Mouse (Mus musculus) neural tube, embryonic 15.5 days (tissue): ENCODE measurements around the gene Shmt2. TPM values are rescaled to one million over a fixed set of nuclear protein-coding genes. Genes with fewer than 3 reads are reported as not detected.
A peak's percentile ranks its signal among the peaks of the same experiment; 100 is the strongest.

Experiments
- ATAC-seq: fragments of 200-750 bp; cut with Nextera tagmentation; 2 replicates; pipeline ENCODE4 v1.8.0; 2017; ENCODE audit warnings: mild to moderate bottlenecking, moderate TSS enrichment, moderate library complexity; ENCODE audit not compliant: low FRiP score
- H3K27ac ChIP-seq: fragments of 300-500 bp; sonication (generic); replicated peaks from 2 replicates; pipeline ENCODE4 v1.5.1; 2015; ENCODE audit warnings: mild to moderate bottlenecking, inconsistent platforms
- H3K27me3 ChIP-seq: fragments of 300-500 bp; sonication (generic); replicated peaks from 2 replicates; pipeline ENCODE4 v1.6.1; 2015; ENCODE audit warnings: inconsistent platforms
- H3K36me3 ChIP-seq: fragments of 300-500 bp; sonication (generic); 2 replicates; pipeline ENCODE4 v1.6.1; 2015; ENCODE audit warnings: inconsistent platforms
- H3K4me1 ChIP-seq: fragments of 300-500 bp; sonication (generic); 2 replicates; pipeline ENCODE4 v1.6.1; 2015; ENCODE audit warnings: inconsistent platforms
- H3K4me2 ChIP-seq: fragments of 300-500 bp; sonication (generic); 2 replicates; pipeline ENCODE4 v1.6.1; 2015; ENCODE audit warnings: inconsistent platforms, mild to moderate bottlenecking, moderate library complexity
- H3K4me3 ChIP-seq: fragments of 300-500 bp; sonication (generic); replicated peaks from 2 replicates; pipeline ENCODE4 v1.5.1; 2015; ENCODE audit warnings: mild to moderate bottlenecking, inconsistent platforms
- H3K9ac ChIP-seq: fragments of 300-500 bp; sonication (generic); replicated peaks from 2 replicates; pipeline ENCODE4 v1.6.1; 2015; ENCODE audit warnings: mild to moderate bottlenecking, inconsistent platforms
- H3K9me3 ChIP-seq: fragments of 300-500 bp; sonication (generic); replicated peaks from 2 replicates; pipeline ENCODE4 v1.6.1; 2016; ENCODE audit warnings: inconsistent platforms
- WGBS: fragments of 180-500 bp; shearing (Covaris S2); methylation state at CpG from one replicate; pipeline ENCODE4 v1.1.7; 2015; ENCODE audit warnings: mixed read lengths; 5-methylcytosine and 5-hydroxymethylcytosine counted together
- polyA plus RNA-seq: library from polyadenylated mRNA; unstranded; fragments of >200 nt; fragmentation: Nextera tagmentation; extraction: Ambion mirVana; gene quantifications from 2 replicates; pipeline ENCODE4 v1.2.1, GENCODE M21; 2015

The Shmt2 gene
- polyA plus RNA-seq, 1 experiment from 2014 or later = 50.4 TPM

- no peak overlapping the region for H3K4me3 ChIP-seq
- H3K27ac ChIP-seq = no peak overlapping the region
- H3K36me3 ChIP-seq = peaks cover 100% of the 10 kb centered on the region
- H3K4me2 ChIP-seq = no peak overlapping the region
- H3K9ac ChIP-seq = no peak overlapping the region
- H3K4me1 ChIP-seq = 0 out of 2 replicates have a peak, but pooled peaks cover 3% of the 10 kb centered on the region
- WGBS = 92% methylated on average over 7 of the region's 7 CpGs
- no peaks in the 10 kb centered on the region for H3K9me3 ChIP-seq
- no peaks in the 10 kb centered on the region for H3K27me3 ChIP-seq
- ATAC-seq = no peak
Measured at GRCm38 (mm10) chr10:127546505-127546904, 24.3 kb upstream of the Shmt2 start.

DNA sequence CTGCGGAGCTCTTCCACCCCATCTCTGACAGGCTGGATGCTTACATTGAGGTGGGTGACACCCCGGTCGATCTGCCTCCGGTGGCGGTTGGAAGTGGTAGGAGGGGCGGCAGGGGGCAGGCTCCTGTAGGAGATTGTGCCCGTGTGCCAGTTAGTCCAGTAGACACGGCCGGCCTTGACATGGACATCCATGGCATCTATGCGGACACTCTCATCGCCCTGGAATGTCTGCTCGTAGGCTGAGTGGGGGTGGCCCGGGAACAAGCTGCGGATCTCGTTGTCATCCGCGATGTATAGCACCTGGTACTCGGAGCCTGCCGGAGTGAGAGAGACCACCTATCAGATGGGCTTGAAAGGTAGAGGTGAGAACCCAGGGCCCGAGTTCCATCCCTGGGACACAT lies 22.1 kb upstream of the Shmt2 start:
- no peak overlapping the region for H3K4me2 ChIP-seq
- H3K9me3 ChIP-seq = no peaks in the 10 kb centered on the region
- 0 out of 2 replicates have a peak, but pooled peaks cover 3% of the 10 kb centered on the region for H3K4me1 ChIP-seq
- H3K27me3 ChIP-seq = no peaks in the 10 kb centered on the region
- no peak for ATAC-seq
- no peak overlapping the region for H3K27ac ChIP-seq
- H3K4me3 ChIP-seq = no peak overlapping the region
- peaks cover 99% of the 10 kb centered on the region for H3K36me3 ChIP-seq
- 97% methylated on average over 20 of the region's 20 CpGs for WGBS
- H3K9ac ChIP-seq = no peak overlapping the region

GRCm38 (mm10) chr10:127543916-127544315 lies 21.7 kb upstream of the Shmt2 start:
- H3K27ac ChIP-seq = no peak overlapping the region
- ATAC-seq = no peak
- no peak overlapping the region for H3K4me3 ChIP-seq
- WGBS = 71% methylated on average over 3 of the region's 3 CpGs
- H3K9ac ChIP-seq = no peak overlapping the region
- H3K4me2 ChIP-seq = no peak overlapping the region
- H3K27me3 ChIP-seq = no peaks in the 10 kb centered on the region
- H3K36me3 ChIP-seq = peaks cover 99% of the 10 kb centered on the region
- 0 out of 2 replicates have a peak, but pooled peaks cover 3% of the 10 kb centered on the region for H3K4me1 ChIP-seq
- H3K9me3 ChIP-seq = no peaks in the 10 kb centered on the region

DNA sequence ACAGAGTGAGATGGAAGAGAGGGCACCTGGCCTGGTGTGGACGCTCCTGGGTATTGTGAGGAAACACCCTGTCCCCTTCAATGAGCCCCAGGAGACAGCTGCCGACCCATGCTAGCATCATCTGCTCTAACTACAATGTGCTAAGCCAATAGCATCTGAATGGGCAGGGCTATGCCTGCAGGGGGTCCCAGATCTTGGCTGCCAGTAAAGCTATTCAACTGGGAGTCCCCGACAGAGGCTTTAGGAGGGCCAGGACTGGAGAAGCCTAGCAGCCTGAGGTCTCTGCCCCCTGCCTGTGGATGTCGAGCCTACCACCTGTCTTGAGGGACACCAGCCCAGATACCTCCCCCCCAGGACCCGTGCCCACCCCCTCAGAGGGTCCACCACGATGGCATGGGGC lies 20.5 kb upstream of the Shmt2 start:
- no peak overlapping the region for H3K4me3 ChIP-seq
- no peaks in the 10 kb centered on the region for H3K27me3 ChIP-seq
- H3K36me3 ChIP-seq = peaks cover 93% of the 10 kb centered on the region
- WGBS = 26% methylated on average over 6 of the region's 6 CpGs
- H3K4me2 ChIP-seq = no peak overlapping the region
- peak overlapping the region; percentile 48 for H3K27ac ChIP-seq
- no peak overlapping the region for H3K9ac ChIP-seq
- no peak for ATAC-seq
- H3K9me3 ChIP-seq = no peaks in the 10 kb centered on the region
- peaks cover 4% of the 10 kb centered on the region for H3K4me1 ChIP-seq

DNA sequence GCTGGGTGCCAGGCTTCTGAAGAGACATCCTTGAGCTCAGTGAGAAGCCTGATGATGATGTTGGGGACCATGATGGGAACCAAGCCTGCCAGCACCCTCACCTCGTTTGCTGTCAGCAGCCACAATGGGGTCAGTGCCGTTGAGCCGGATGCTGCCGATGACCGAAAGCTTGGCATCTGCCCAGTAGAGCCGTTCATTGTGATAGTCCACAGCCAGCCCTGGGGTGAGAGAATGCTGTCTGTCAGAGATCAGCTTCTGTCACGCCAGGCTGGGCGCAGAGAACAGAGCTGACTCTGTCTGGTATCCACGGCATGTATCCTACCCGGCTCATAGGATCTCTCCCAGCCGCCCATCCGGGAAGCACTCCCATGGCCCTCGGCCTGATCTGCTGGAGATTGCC lies 19.8 kb upstream of the Shmt2 start:
- no peaks in the 10 kb centered on the region for H3K9me3 ChIP-seq
- H3K4me3 ChIP-seq = no peak overlapping the region
- peak overlapping the region; percentile 48; the same call in 1 of the 2 replicates for H3K27ac ChIP-seq
- 61% methylated on average over 13 of the region's 13 CpGs for WGBS
- H3K4me2 ChIP-seq = no peak overlapping the region
- peaks cover 9% of the 10 kb centered on the region for H3K4me1 ChIP-seq
- H3K27me3 ChIP-seq = no peaks in the 10 kb centered on the region
- ATAC-seq = no peak; the same call in 1 of the 2 replicates
- H3K36me3 ChIP-seq = peaks cover 87% of the 10 kb centered on the region
- H3K9ac ChIP-seq = no peak overlapping the region

GRCm38 (mm10) chr10:127541510-127541909 lies 19.3 kb upstream of the Shmt2 start:
- Histone ChIP-seq H3K9ac (no peak overlapping the region), H3K4me1 (peaks cover 15% of the 10 kb centered on the region), H3K9me3 (no peaks in the 10 kb centered on the region), H3K36me3 (peaks cover 81% of the 10 kb centered on the region), H3K27ac (no peak overlapping the region), H3K4me2 (no peak overlapping the region), H3K27me3 (no peaks in the 10 kb centered on the region), H3K4me3 (no peak overlapping the region)
- no peak for ATAC-seq
- WGBS = 97% methylated on average over 8 of the region's 8 CpGs

GRCm38 (mm10) chr10:127537854-127538583 lies 15.8 kb upstream of the Shmt2 start:
- Histone ChIP-seq H3K27ac (peak overlapping the region; percentile 64; the same call in 1 of the 2 replicates), H3K4me1 (peaks cover 47% of the 10 kb centered on the region), H3K27me3 (0 out of 2 replicates have a peak, but pooled peaks cover 2% of the 10 kb centered on the region), H3K9ac (no peak overlapping the region), H3K9me3 (no peaks in the 10 kb centered on the region), H3K36me3 (peaks cover 46% of the 10 kb centered on the region), H3K4me3 (no peak overlapping the region), H3K4me2 (no peak overlapping the region)
- peak; percentile 15; the same call in 1 of the 2 replicates for ATAC-seq
- WGBS = 24% methylated on average over 7 of the region's 7 CpGs

GRCm38 (mm10) chr10:127536586-127537314 lies 14.5 kb upstream of the Shmt2 start:
- H3K27ac ChIP-seq = peak overlapping the region; percentile 54; the same call in 1 of the 2 replicates
- peaks cover 34% of the 10 kb centered on the region for H3K36me3 ChIP-seq
- peak overlapping the region; percentile 25; the same call in 1 of the 2 replicates for H3K4me2 ChIP-seq
- H3K27me3 ChIP-seq = 0 out of 2 replicates have a peak, but pooled peaks cover 2% of the 10 kb centered on the region
- 10% methylated on average over 8 of the region's 8 CpGs for WGBS
- H3K9ac ChIP-seq = 0 out of 2 replicates have a peak overlapping the region, but pooled peaks have one; percentile 5
- ATAC-seq = peak; percentile 16; the same call in 1 of the 2 replicates
- peaks cover 56% of the 10 kb centered on the region for H3K4me1 ChIP-seq
- no peaks in the 10 kb centered on the region for H3K9me3 ChIP-seq
- H3K4me3 ChIP-seq = no peak overlapping the region

DNA sequence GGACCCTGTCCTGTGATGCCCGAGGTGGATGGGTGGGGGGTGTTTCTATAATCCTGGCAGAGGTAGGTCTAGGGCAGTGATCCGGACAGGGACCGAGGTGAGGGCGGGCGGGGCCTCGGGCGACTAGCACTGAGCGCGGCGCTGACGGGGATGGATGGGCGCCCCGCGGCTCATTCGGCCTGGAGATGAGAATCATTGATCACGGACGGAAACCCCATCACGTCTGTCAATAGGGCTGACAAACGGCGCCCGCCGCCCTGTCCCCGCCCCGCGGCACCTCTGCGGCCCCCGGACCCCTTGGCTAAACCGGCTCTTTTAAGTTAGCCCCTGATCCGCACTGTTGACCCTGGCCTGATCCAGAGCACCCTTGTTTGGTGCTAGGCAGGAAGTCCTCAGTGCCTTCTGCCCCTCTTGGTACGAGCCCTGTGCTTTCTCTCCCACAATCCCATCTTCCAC lies 12.7 kb upstream of the Shmt2 start:
- peak overlapping the region; percentile 94 for H3K4me2 ChIP-seq
- peaks cover 17% of the 10 kb centered on the region for H3K36me3 ChIP-seq
- H3K9me3 ChIP-seq = no peaks in the 10 kb centered on the region
- under 1% methylated on average over 30 of the region's 30 CpGs for WGBS
- H3K9ac ChIP-seq = peak overlapping the region; percentile 66
- 0 out of 2 replicates have a peak, but pooled peaks cover 2% of the 10 kb centered on the region for H3K27me3 ChIP-seq
- H3K4me1 ChIP-seq = peaks cover 74% of the 10 kb centered on the region
- peak overlapping the region; percentile 60 for H3K27ac ChIP-seq
- peak overlapping the region; percentile 60 for H3K4me3 ChIP-seq
- ATAC-seq = peak; percentile 1; the same call in 1 of the 2 replicates

DNA sequence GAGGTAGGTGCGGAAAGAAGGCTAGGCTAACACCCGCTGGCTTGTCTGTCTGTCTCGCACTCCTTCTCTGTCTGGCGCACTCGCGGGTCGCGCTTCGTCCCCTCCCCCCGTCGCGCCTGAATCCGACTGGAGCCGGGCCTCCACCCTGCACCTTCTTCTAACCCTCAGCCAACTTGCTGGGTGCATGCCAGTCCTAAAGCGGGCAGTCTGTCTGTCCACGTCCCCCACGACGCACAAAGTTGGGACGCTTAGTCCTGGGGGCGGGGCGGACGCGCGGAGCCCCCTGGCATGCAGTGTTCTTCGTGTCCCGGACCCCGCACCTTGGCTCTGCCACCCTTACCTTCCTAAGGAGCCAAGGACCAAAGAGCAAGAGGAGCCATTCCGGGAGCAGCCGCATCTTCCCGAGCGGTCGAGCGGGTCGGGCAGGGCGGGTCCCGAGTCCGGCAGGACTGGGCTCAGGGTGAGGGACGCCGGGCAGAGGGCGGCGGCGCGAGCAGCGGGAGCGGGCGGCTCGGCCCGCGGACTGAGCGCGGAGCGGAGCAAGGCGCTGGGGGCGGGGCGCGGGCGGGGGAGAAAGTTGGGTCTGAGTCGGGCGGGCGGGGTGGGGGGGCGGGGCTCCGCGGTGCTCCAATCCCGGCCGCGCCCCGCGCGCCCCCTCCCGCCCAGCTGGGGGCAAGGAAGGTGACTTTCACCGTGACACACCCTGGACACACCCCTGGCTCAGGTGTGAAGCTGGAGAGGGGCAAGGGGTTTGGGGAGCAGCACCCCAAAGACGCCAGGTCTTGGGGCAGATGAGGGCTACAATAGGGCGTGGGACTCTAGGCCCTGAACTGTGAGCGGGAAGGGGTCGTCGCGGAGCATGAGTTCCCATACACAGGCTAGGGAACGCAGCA lies 12.0 kb upstream of the Shmt2 start, which contains the start of gene Nxph4:
TSS of gene Nxph4 (minus strand) at position 524 of the 893 bp plus-strand sequence.
- ATAC-seq = peak; percentile 15; the same call in 1 of the 2 replicates
- peak within 1 kb of the TSS; percentile 60 for H3K4me3 ChIP-seq
- peaks cover 81% of the 10 kb centered on the region for H3K4me1 ChIP-seq
- peak within 1 kb of the TSS; percentile 70 for H3K27ac ChIP-seq
- H3K36me3 ChIP-seq = peaks cover 10% of the 10 kb centered on the region
- under 1% methylated on average over 71 of the region's 78 CpGs for WGBS
- 0 out of 2 replicates have a peak, but pooled peaks cover 2% of the 10 kb centered on the region for H3K27me3 ChIP-seq
- peak within 1 kb of the TSS; percentile 94 for H3K4me2 ChIP-seq
- no peaks in the 10 kb centered on the region for H3K9me3 ChIP-seq
- H3K9ac ChIP-seq = peak within 1 kb of the TSS; percentile 66
